In genomic region chr9:107926920-107927420, GRCm38 (mm10) we compare ENCODE assay signal across 32 mouse cellular contexts. TPM values are rescaled to one million over a fixed set of nuclear protein-coding genes. Genes with fewer than 3 reads are reported as not detected.
DNase-seq lines count a peak whose midpoint lies in the region; ATAC-seq and TF ChIP-seq lines count a peak whose summit lies in the region.
"Had no signal": no experiment of that assay in that cellular context is flagged by ENCODE, and none has a peak within 500 bp of the region (broad histone marks: within the 10 kb centered on the region; RNA-seq: fewer than 3 reads in every experiment).

No protein-coding gene starts in this region.

- H3K9ac ChIP-seq in forebrain, embryonic 16.5 days (replicated peaks; ENCODE audit: low read depth, low read length): no peak overlapping the region
- H3K9ac ChIP-seq in heart, embryonic 13.5 days: no peak overlapping the region
- H3K9ac ChIP-seq: hindbrain, embryonic 12.5 days; kidney, embryonic 15.5 days; limb, embryonic 15.5 days; liver, embryonic 14.5 days; midbrain, embryonic 12.5 days had no signal

- no peaks in the 10 kb centered on the region for H3K27me3 ChIP-seq in forebrain, embryonic 16.5 days (replicated peaks; ENCODE audit: control insufficient read depth, insufficient read depth, low read length)
- peaks cover 8% of the 10 kb centered on the region; the same call in 1 of the 2 replicates for H3K27me3 ChIP-seq in forebrain, embryonic 10.5 days (ENCODE audit: poor library complexity, severe bottlenecking)
- peaks cover 16% of the 10 kb centered on the region for H3K27me3 ChIP-seq in heart, embryonic 13.5 days (replicated peaks)
- H3K27me3 ChIP-seq in testis, adult 2 months (ENCODE audit: control insufficient read depth, insufficient read depth, low read length): no peaks in the 10 kb centered on the region
- H3K27me3 ChIP-seq: hindbrain, embryonic 12.5 days; kidney, embryonic 15.5 days; limb, embryonic 15.5 days had no signal

- H3K36me3 ChIP-seq in forebrain, embryonic 16.5 days (ENCODE audit: control insufficient read depth, insufficient read depth): no peaks in the 10 kb centered on the region
- no peaks in the 10 kb centered on the region for H3K36me3 ChIP-seq in forebrain, embryonic 10.5 days (replicated peaks)
- no peaks in the 10 kb centered on the region for H3K36me3 ChIP-seq in heart, embryonic 13.5 days
- no peaks in the 10 kb centered on the region for H3K36me3 ChIP-seq in testis, adult 2 months (ENCODE audit: control insufficient read depth, insufficient read depth, low read length)
- H3K36me3 ChIP-seq: hindbrain, embryonic 12.5 days; kidney, embryonic 15.5 days; limb, embryonic 15.5 days; midbrain, embryonic 12.5 days had no signal

- WGBS in forebrain, embryonic 16.5 days: 63% methylated on average over 9 of the region's 9 CpGs
- WGBS in forebrain, embryonic 10.5 days: 61% methylated on average over 9 of the region's 9 CpGs
- 18% methylated on average over 9 of the region's 9 CpGs for WGBS in heart, embryonic 13.5 days

- peaks cover 16% of the 10 kb centered on the region for H3K4me1 ChIP-seq in forebrain, embryonic 16.5 days (replicated peaks; ENCODE audit: control insufficient read depth, insufficient read depth, low read length)
- peaks cover 41% of the 10 kb centered on the region for H3K4me1 ChIP-seq in forebrain, embryonic 10.5 days
- peaks cover 55% of the 10 kb centered on the region for H3K4me1 ChIP-seq in heart, embryonic 13.5 days
- H3K4me1 ChIP-seq in testis, adult 2 months (ENCODE audit: control insufficient read depth, insufficient read depth, low read length): peaks cover 4% of the 10 kb centered on the region

- no peak for DNase-seq in forebrain, embryonic 10.5 days (ENCODE audit: extremely low spot score, low spot score)
- DNase-seq in heart, postnatal 14 days: no peak
- no peak for DNase-seq in testis, postnatal 14 days (ENCODE audit: low spot score)
- no peak for DNase-seq in left cerebral cortex, adult 11 months (ENCODE audit: low spot score)
- DNase-seq in left cerebral cortex, postnatal 4 days: no peak
- DNase-seq: adrenal gland, adult 2 months; cerebellum, adult 18-20 months; cerebellum, postnatal 14 days; gastrocnemius, postnatal 10 days; kidney, adult 11 months; kidney, postnatal 36 days; lung, postnatal 14 days; right cerebral cortex, postnatal 14 days; spleen, adult 18-20 months; thymus, postnatal 14 days had no signal

- TF ChIP-seq POLR2A in testis, adult 2 months (IDR thresholded peaks at IDR 0.05; ENCODE audit: control insufficient read depth, low read depth, low read length): no peak

- no peak overlapping the region for H3K4me2 ChIP-seq in forebrain, embryonic 16.5 days (ENCODE audit: low read length)
- H3K4me2 ChIP-seq in heart, embryonic 13.5 days: peak overlapping the region; percentile 24; the same call in 1 of the 2 replicates
- H3K4me2 ChIP-seq: hindbrain, embryonic 12.5 days; kidney, embryonic 15.5 days; limb, embryonic 15.5 days; midbrain, embryonic 12.5 days had no signal

- intact Hi-C loops in heart, postnatal 14 days (cut with DNase I): loop anchor here (10.0 kb wide), 1 partner anchor 258 kb away; no protein-coding TSS in a partner anchor
- intact Hi-C loops in left cerebral cortex, postnatal 4 days (cut with DNase I): no loop called here

- TF ChIP-seq CTCF in testis, adult 2 months (IDR thresholded peaks at IDR 0.05; ENCODE audit: control insufficient read depth, insufficient read depth, insufficient replicate concordance, low read depth, low read length): no peak

- H3K9me3 ChIP-seq in forebrain, embryonic 16.5 days (ENCODE audit: control insufficient read depth, low read length): no peaks in the 10 kb centered on the region
- no peaks in the 10 kb centered on the region for H3K9me3 ChIP-seq in forebrain, embryonic 10.5 days
- H3K9me3 ChIP-seq in heart, embryonic 13.5 days: no peaks in the 10 kb centered on the region
- H3K9me3 ChIP-seq: hindbrain, embryonic 12.5 days; kidney, embryonic 15.5 days; limb, embryonic 15.5 days; midbrain, embryonic 12.5 days had no signal

- peak overlapping the region; percentile 17; the same call in 1 of the 2 replicates for H3K27ac ChIP-seq in forebrain, embryonic 16.5 days (ENCODE audit: low read length)
- H3K27ac ChIP-seq in forebrain, embryonic 10.5 days: no peak overlapping the region
- H3K27ac ChIP-seq in heart, embryonic 13.5 days (replicated peaks): peak overlapping the region; percentile 42
- no peak overlapping the region for H3K27ac ChIP-seq in testis, adult 2 months (ENCODE audit: control insufficient read depth, insufficient read depth, low read depth, low read length)
- H3K27ac ChIP-seq: hindbrain, embryonic 12.5 days; kidney, embryonic 15.5 days; left cerebral cortex, adult 2 months; limb, embryonic 15.5 days; liver, embryonic 14.5 days; midbrain, embryonic 12.5 days had no signal

- ATAC-seq in forebrain, embryonic 16.5 days: no peak
- ATAC-seq in heart, embryonic 13.5 days (ENCODE audit: extremely low read depth, insufficient number of reproducible peaks, low FRiP score, low TSS enrichment): no peak
- ATAC-seq: Patski had no signal

- H3K4me3 ChIP-seq in forebrain, embryonic 16.5 days (replicated peaks; ENCODE audit: low read length): no peak overlapping the region
- H3K4me3 ChIP-seq in forebrain, embryonic 10.5 days: no peak overlapping the region
- no peak overlapping the region for H3K4me3 ChIP-seq in heart, embryonic 13.5 days
- peak overlapping the region; percentile 75 for H3K4me3 ChIP-seq in testis, adult 2 months (ENCODE audit: control insufficient read depth, low read depth, low read length)
- H3K4me3 ChIP-seq: hindbrain, embryonic 12.5 days; kidney, embryonic 15.5 days; left cerebral cortex, adult 2 months; limb, embryonic 15.5 days; midbrain, embryonic 12.5 days had no signal

RNA-seq across cellular contexts. Expression of gene Actl11, which starts 1.3 kb away (rescaled TPM):
- not detected in 2 replicates for polyA plus RNA-seq in forebrain, embryonic 16.5 days (2015; fragmentation: Nextera tagmentation; extraction: Ambion mirVana)
- not detected in 2 replicates for polyA plus RNA-seq in forebrain, embryonic 10.5 days (2016; fragmentation: Nextera tagmentation; extraction: Ambion mirVana)
- polyA plus RNA-seq in heart, embryonic 13.5 days (2015; fragmentation: Nextera tagmentation; extraction: Ambion mirVana): not detected in 2 replicates
- total RNA-seq in heart, postnatal 14 days (2021): not detected
- 360 and 372 TPM in 2 replicates for polyA plus RNA-seq in testis, adult 2 months (2012; rRNA removed)
- not detected for total RNA-seq in left cerebral cortex, postnatal 4 days (2021)
- total RNA-seq: adrenal gland, adult 2 months; adrenal gland, postnatal 4 days; gastrocnemius, postnatal 10 days; heart, adult 18-20 months; left cerebral cortex, adult 2 months; left cerebral cortex, postnatal 36 days; megakaryocyte, adult 5-6 weeks; neutrophil, adult 5-6 weeks had no signal
- polyA plus RNA-seq: adrenal gland, adult 2 months; embryonic facial prominence, embryonic 11.5 days; forebrain, embryonic 11.5 days; hindbrain, embryonic 12.5 days; kidney, embryonic 15.5 days; limb, embryonic 15.5 days; liver, embryonic 14.5 days; midbrain, embryonic 12.5 days; Patski had no signal

RNA-seq across cellular contexts. Expression of gene Camkv, which starts 8.5 kb away (rescaled TPM):
- polyA plus RNA-seq in forebrain, embryonic 16.5 days (2015; fragmentation: Nextera tagmentation; extraction: Ambion mirVana): 117 and 140 TPM in 2 replicates
- 17.5 and 18.6 TPM in 2 replicates for polyA plus RNA-seq in forebrain, embryonic 10.5 days (2016; fragmentation: Nextera tagmentation; extraction: Ambion mirVana)
- 0.63 and 1.0 TPM in 2 replicates for polyA plus RNA-seq in heart, embryonic 13.5 days (2015; fragmentation: Nextera tagmentation; extraction: Ambion mirVana)
- under 1 TPM in 1 of 2 experiments, not detected in 1; 0.27 TPM for total RNA-seq in heart, postnatal 14 days (2021)
- polyA plus RNA-seq in testis, adult 2 months (2012; rRNA removed): 6.5 and 6.6 TPM in 2 replicates
- 100 to 1,000 TPM; 333 to 354 TPM for total RNA-seq in left cerebral cortex, postnatal 4 days (2021)
- total RNA-seq: heart, adult 18-20 months; neutrophil, adult 5-6 weeks had no signal

RNA-seq across cellular contexts. Expression of gene Mst1r, which starts 20.3 kb away (rescaled TPM):
- 0.91 and 1.3 TPM in 2 replicates for polyA plus RNA-seq in forebrain, embryonic 16.5 days (2015; fragmentation: Nextera tagmentation; extraction: Ambion mirVana)
- 0.49 and 0.60 TPM in 2 replicates for polyA plus RNA-seq in forebrain, embryonic 10.5 days (2016; fragmentation: Nextera tagmentation; extraction: Ambion mirVana)
- 2.7 and 4.1 TPM in 2 replicates for polyA plus RNA-seq in heart, embryonic 13.5 days (2015; fragmentation: Nextera tagmentation; extraction: Ambion mirVana)
- 1 to 10 TPM; 2.8 to 3.0 TPM for total RNA-seq in heart, postnatal 14 days (2021)
- polyA plus RNA-seq in testis, adult 2 months (2012; rRNA removed): 4.3 and 4.6 TPM in 2 replicates
- 1 to 10 TPM; 2.2 to 3.6 TPM for total RNA-seq in left cerebral cortex, postnatal 4 days (2021)

RNA-seq across cellular contexts. Expression of gene Traip, which starts 23.0 kb away (rescaled TPM):
- 14.2 and 17.1 TPM in 2 replicates for polyA plus RNA-seq in forebrain, embryonic 16.5 days (2015; fragmentation: Nextera tagmentation; extraction: Ambion mirVana)
- 40.8 and 46.3 TPM in 2 replicates for polyA plus RNA-seq in forebrain, embryonic 10.5 days (2016; fragmentation: Nextera tagmentation; extraction: Ambion mirVana)
- 11.9 and 12.4 TPM in 2 replicates for polyA plus RNA-seq in heart, embryonic 13.5 days (2015; fragmentation: Nextera tagmentation; extraction: Ambion mirVana)
- 1 to 10 TPM; 1.2 to 1.8 TPM for total RNA-seq in heart, postnatal 14 days (2021)
- polyA plus RNA-seq in testis, adult 2 months (2012; rRNA removed): 3.4 and 4.1 TPM in 2 replicates
- 10 to 100 TPM; 21.2 to 21.3 TPM for total RNA-seq in left cerebral cortex, postnatal 4 days (2021)

RNA-seq across cellular contexts. Expression of gene Mon1a, which starts 39.0 kb away (rescaled TPM):
- polyA plus RNA-seq in forebrain, embryonic 16.5 days (2015; fragmentation: Nextera tagmentation; extraction: Ambion mirVana): 24.8 and 25.2 TPM in 2 replicates
- polyA plus RNA-seq in forebrain, embryonic 10.5 days (2016; fragmentation: Nextera tagmentation; extraction: Ambion mirVana): 12.2 and 12.5 TPM in 2 replicates
- polyA plus RNA-seq in heart, embryonic 13.5 days (2015; fragmentation: Nextera tagmentation; extraction: Ambion mirVana): 8.1 and 9.1 TPM in 2 replicates
- total RNA-seq in heart, postnatal 14 days (2021): 10 to 100 TPM; 10.1 to 10.8 TPM
- 14.1 and 14.9 TPM in 2 replicates for polyA plus RNA-seq in testis, adult 2 months (2012; rRNA removed)
- 10 to 100 TPM; 15.2 to 16.1 TPM for total RNA-seq in left cerebral cortex, postnatal 4 days (2021)

Comparison
In these comparisons a context has a peak if more than half of its experiments do, and no peak if none do; other contexts are left out.
1. H3K27ac ChIP-seq: peak in forebrain, embryonic 16.5 days (single experiment) and heart, embryonic 13.5 days (single experiment); none in forebrain, embryonic 10.5 days (single experiment) and testis, adult 2 months (single experiment).
2. RNA of gene Actl11, which starts 1.3 kb away (polyA plus RNA-seq): 360 to 372 TPM in testis, adult 2 months; not detected in forebrain, embryonic 16.5 days, not detected in forebrain, embryonic 10.5 days and not detected in heart, embryonic 13.5 days; every median in the first group is over 100 times any median in the second.